3 mouse cellular contexts compared by ENCODE assay signal in genomic region chr10:127151233-127151632, GRCm38 (mm10). TPM values are rescaled to one million over a fixed set of nuclear protein-coding genes. Genes with fewer than 3 reads are reported as not detected.
"Had no signal": no experiment of that assay in that cellular context is flagged by ENCODE, and none has a peak within 500 bp of the region (broad histone marks: within the 10 kb centered on the region; RNA-seq: fewer than 3 reads in every experiment).

No protein-coding gene starts in this region.

RNA-seq across cellular contexts. Expression of gene Arhgef25, which starts 38.6 kb away (rescaled TPM):
- total RNA-seq: monocyte, adult 5-6 weeks; neutrophil, adult 5-6 weeks had no signal
- polyA plus RNA-seq: macrophage had no signal
